1 mouse cellular context compared by ENCODE assay signal in genomic region chr11:100770646-100771408, GRCm38 (mm10).
A peak's percentile ranks its signal among the peaks of the same experiment; 100 is the strongest.
TF ChIP-seq lines count a peak whose summit lies in the region.

Gene Ghdc (minus strand): TSS chr11:100770957.

TF ChIP-seq in CH12.LX, 34 proteins besides CTCF, POLR2A, EP300 and RAD21 (continued from another document):
- TF ChIP-seq MAZ (IDR thresholded peaks at IDR 0.05; ENCODE audit: low read depth, low read length) = peak; percentile 87
